8 mouse cellular contexts compared by ENCODE assay signal in genomic region chr16:96128466-96128865, GRCm38 (mm10). TPM values are rescaled to one million over a fixed set of nuclear protein-coding genes. Genes with fewer than 3 reads are reported as not detected.
DNase-seq lines count a peak whose midpoint lies in the region; ATAC-seq and TF ChIP-seq lines count a peak whose summit lies in the region.

No protein-coding gene starts in this region.

- H3K4me1 ChIP-seq in kidney, embryonic 14.5 days (ENCODE audit: control insufficient read depth, insufficient read depth, low read length), result peaks cover 16% of the 10 kb centered on the region
- H3K4me1 ChIP-seq in cortical plate, adult 2 months (ENCODE audit: control insufficient read depth, insufficient read depth, low read length), result peaks cover 3% of the 10 kb centered on the region
- H3K4me1 ChIP-seq in hindbrain, embryonic 15.5 days (replicated peaks), result peaks cover 31% of the 10 kb centered on the region
- H3K4me1 ChIP-seq in midbrain, embryonic 15.5 days, result peaks cover 30% of the 10 kb centered on the region

- H3K4me3 ChIP-seq in kidney, embryonic 14.5 days (ENCODE audit: low read length), result peak overlapping the region; percentile 98
- peak overlapping the region; percentile 76 for H3K4me3 ChIP-seq in cortical plate, adult 2 months (ENCODE audit: insufficient read depth, low read length)
- H3K4me3 ChIP-seq in hindbrain, embryonic 15.5 days, result peak overlapping the region; percentile 90
- peak overlapping the region; percentile 79 for H3K4me3 ChIP-seq in midbrain, embryonic 15.5 days

- TF ChIP-seq CTCF in cortical plate, adult 2 months (IDR thresholded peaks at IDR 0.05; ENCODE audit: extremely low read depth, insufficient read depth, low read length), result no peak

- H3K4me2 ChIP-seq in kidney, embryonic 14.5 days (replicated peaks; ENCODE audit: low read depth, low read length), result peak overlapping the region; percentile 77
- H3K4me2 ChIP-seq in hindbrain, embryonic 15.5 days, result peak overlapping the region; percentile 92
- peak overlapping the region; percentile 59 for H3K4me2 ChIP-seq in midbrain, embryonic 15.5 days

- no peak for TF ChIP-seq POLR2A in cortical plate, adult 2 months (IDR thresholded peaks at IDR 0.05; ENCODE audit: extremely low read depth, insufficient read depth, low read length)

- H3K27ac ChIP-seq in kidney, embryonic 14.5 days (ENCODE audit: low read depth, low read length), result peak overlapping the region; percentile 91
- H3K27ac ChIP-seq in cortical plate, adult 2 months (ENCODE audit: insufficient read depth, low read length), result peak overlapping the region; percentile 96
- peak overlapping the region; percentile 100 for H3K27ac ChIP-seq in hindbrain, embryonic 15.5 days (replicated peaks)
- H3K27ac ChIP-seq in midbrain, embryonic 15.5 days, result peak overlapping the region; percentile 99

- no peaks in the 10 kb centered on the region for H3K27me3 ChIP-seq in kidney, embryonic 14.5 days (ENCODE audit: control insufficient read depth, insufficient read depth, low read length)
- no peaks in the 10 kb centered on the region for H3K27me3 ChIP-seq in hindbrain, embryonic 15.5 days
- H3K27me3 ChIP-seq in midbrain, embryonic 15.5 days (replicated peaks), result no peaks in the 10 kb centered on the region

- peaks cover 32% of the 10 kb centered on the region for H3K36me3 ChIP-seq in kidney, embryonic 14.5 days (ENCODE audit: control insufficient read depth, insufficient read depth, low read length)
- peaks cover 20% of the 10 kb centered on the region for H3K36me3 ChIP-seq in hindbrain, embryonic 15.5 days
- peaks cover 14% of the 10 kb centered on the region for H3K36me3 ChIP-seq in midbrain, embryonic 15.5 days (replicated peaks)

- 6% methylated on average over 9 of the region's 9 CpGs for WGBS in kidney, embryonic 14.5 days
- WGBS in hindbrain, embryonic 15.5 days, result 2% methylated on average over 9 of the region's 9 CpGs
- WGBS in midbrain, embryonic 15.5 days, result 2% methylated on average over 9 of the region's 9 CpGs

- H3K9me3 ChIP-seq in kidney, embryonic 14.5 days (ENCODE audit: control insufficient read depth, low read length), result no peaks in the 10 kb centered on the region
- no peaks in the 10 kb centered on the region for H3K9me3 ChIP-seq in hindbrain, embryonic 15.5 days
- H3K9me3 ChIP-seq in midbrain, embryonic 15.5 days, result no peaks in the 10 kb centered on the region

- ATAC-seq in kidney, embryonic 14.5 days (ENCODE audit: low FRiP score, low TSS enrichment), result no peak
- no peak for ATAC-seq in hindbrain, embryonic 15.5 days (ENCODE audit: low FRiP score, low read depth)
- ATAC-seq in midbrain, embryonic 15.5 days (replicated peaks), result no peak

- DNase-seq in kidney, adult 9 months, result no peak
- no peak for DNase-seq in gastrocnemius, adult 8-10 months (ENCODE audit: low spot score in 2 of 2)
- no peak for DNase-seq in urinary bladder, adult 2 months (ENCODE audit: low spot score)
- DNase-seq in thymus, postnatal 36 days, result no peak

- H3K9ac ChIP-seq in kidney, embryonic 14.5 days (ENCODE audit: low read depth, low read length), result peak overlapping the region; percentile 78
- H3K9ac ChIP-seq in hindbrain, embryonic 15.5 days, result peak overlapping the region; percentile 86
- H3K9ac ChIP-seq in midbrain, embryonic 15.5 days, result peak overlapping the region; percentile 91

RNA-seq across cellular contexts. Expression of gene Hmgn1, which starts 0.9 kb away (rescaled TPM):
- polyA plus RNA-seq in kidney, embryonic 14.5 days (2014; fragmentation: Nextera tagmentation; extraction: Ambion mirVana), result 746 and 807 TPM in 2 replicates
- polyA plus RNA-seq in cortical plate, adult 2 months (2012; rRNA removed), result 70.3 and 75.2 TPM in 2 replicates
- 284 and 324 TPM in 2 replicates for polyA plus RNA-seq in hindbrain, embryonic 15.5 days (2015; fragmentation: Nextera tagmentation; extraction: Ambion mirVana)
- 298 and 315 TPM in 2 replicates for polyA plus RNA-seq in midbrain, embryonic 15.5 days (2015; fragmentation: Nextera tagmentation; extraction: Ambion mirVana)
- 10 to 100 TPM; 19.1 to 31.3 (median 25.5) TPM for total RNA-seq in gastrocnemius, adult 8-10 months (2022)
- polyA plus RNA-seq in urinary bladder, adult 2 months (2012; rRNA removed), result 178 and 181 TPM in 2 replicates

RNA-seq across cellular contexts. Expression of gene Wrb, which starts 16.7 kb away (rescaled TPM):
- polyA plus RNA-seq in kidney, embryonic 14.5 days (2014; fragmentation: Nextera tagmentation; extraction: Ambion mirVana), result 68.5 and 75.6 TPM in 2 replicates
- polyA plus RNA-seq in cortical plate, adult 2 months (2012; rRNA removed), result 79.6 and 93.2 TPM in 2 replicates
- polyA plus RNA-seq in hindbrain, embryonic 15.5 days (2015; fragmentation: Nextera tagmentation; extraction: Ambion mirVana), result 205 and 206 TPM in 2 replicates
- polyA plus RNA-seq in midbrain, embryonic 15.5 days (2015; fragmentation: Nextera tagmentation; extraction: Ambion mirVana), result 217 and 221 TPM in 2 replicates
- total RNA-seq in gastrocnemius, adult 8-10 months (2022), result 10 to 100 TPM; 12.0 to 14.4 (median 13.0) TPM
- 38.2 and 51.0 TPM in 2 replicates for polyA plus RNA-seq in urinary bladder, adult 2 months (2012; rRNA removed)

RNA-seq across cellular contexts. Expression of gene Brwd1, which starts 46.1 kb away (rescaled TPM):
- polyA plus RNA-seq in kidney, embryonic 14.5 days (2014; fragmentation: Nextera tagmentation; extraction: Ambion mirVana), result 82.3 and 116 TPM in 2 replicates
- polyA plus RNA-seq in cortical plate, adult 2 months (2012; rRNA removed), result 94.2 and 95.0 TPM in 2 replicates
- 230 and 236 TPM in 2 replicates for polyA plus RNA-seq in hindbrain, embryonic 15.5 days (2015; fragmentation: Nextera tagmentation; extraction: Ambion mirVana)
- 278 and 295 TPM in 2 replicates for polyA plus RNA-seq in midbrain, embryonic 15.5 days (2015; fragmentation: Nextera tagmentation; extraction: Ambion mirVana)
- 10 to 100 TPM; 48.0 to 63.0 (median 55.2) TPM for total RNA-seq in gastrocnemius, adult 8-10 months (2022)
- polyA plus RNA-seq in urinary bladder, adult 2 months (2012; rRNA removed), result 47.4 and 50.1 TPM in 2 replicates
